Mouse (Mus musculus) right cerebral cortex, postnatal 36 days (tissue): ENCODE results near the gene Cage1.

Experiments
- DNase-seq, 2 experiments: peaks; one replicate each; pipeline ENCODE4 v3.0.0; 2022; ENCODE audit warnings: low spot score in 2 of 2, mixed read lengths in 1 of 2

Cage1 gene

GRCm38 (mm10) chr13:38037044-38037687 is at the start of gene Cage1:
Cage1 (minus strand) TSS chr13:38037069.
- DNase-seq: peak; percentile 94 to 96

DNA sequence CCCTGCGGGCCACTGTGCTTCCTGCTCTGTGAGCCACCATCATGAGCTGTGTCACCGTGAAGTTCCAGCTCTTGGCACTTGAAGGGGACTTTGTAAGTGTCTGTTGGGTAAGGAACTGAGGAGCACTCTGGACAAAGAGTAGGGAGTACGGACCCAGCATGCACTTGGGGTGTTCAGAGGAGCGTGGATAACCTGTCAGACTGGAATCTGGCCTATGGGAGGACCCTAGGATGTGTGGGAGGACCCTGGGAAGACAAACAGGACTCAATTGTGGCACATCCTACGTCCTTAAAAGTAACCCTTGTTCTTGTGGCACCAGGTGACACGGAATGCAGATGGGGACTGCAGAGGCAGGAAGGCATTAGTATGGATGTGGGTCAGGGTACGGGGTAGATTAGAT is 44.3 kb upstream of the Cage1 start:
- DNase-seq: no peak

- no peak for DNase-seq
Measured at GRCm38 (mm10) chr13:38080725-38081124, 43.9 kb upstream of the Cage1 start.

- no peak for DNase-seq
Measured at GRCm38 (mm10) chr13:38080014-38080413, 43.1 kb upstream of the Cage1 start.

DNA sequence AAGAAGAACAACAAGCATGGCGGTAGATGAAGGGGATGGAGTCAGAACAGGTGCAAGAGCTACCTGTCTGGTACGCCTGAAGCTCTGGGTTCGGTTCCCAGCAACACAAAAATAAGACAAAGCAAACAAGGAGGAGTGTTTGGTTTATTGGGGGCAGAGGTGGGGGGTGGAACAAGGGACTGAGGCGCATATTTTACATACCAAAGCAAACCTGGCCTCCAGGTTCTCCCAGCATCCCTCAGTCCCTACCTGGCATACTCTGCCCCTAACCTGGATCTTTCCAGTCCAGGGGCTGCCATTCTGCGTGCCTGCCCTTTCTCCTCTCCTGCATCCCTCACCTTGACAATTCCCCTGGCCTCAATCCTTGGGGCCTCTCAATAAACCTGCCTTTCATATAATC is 42.5 kb upstream of the Cage1 start:
- DNase-seq: no peak

GRCm38 (mm10) chr13:38078836-38079235 is 42.0 kb upstream of the Cage1 start:
- no peak for DNase-seq

GRCm38 (mm10) chr13:38077113-38077512 is 40.2 kb upstream of the Cage1 start:
- no peak for DNase-seq

DNA sequence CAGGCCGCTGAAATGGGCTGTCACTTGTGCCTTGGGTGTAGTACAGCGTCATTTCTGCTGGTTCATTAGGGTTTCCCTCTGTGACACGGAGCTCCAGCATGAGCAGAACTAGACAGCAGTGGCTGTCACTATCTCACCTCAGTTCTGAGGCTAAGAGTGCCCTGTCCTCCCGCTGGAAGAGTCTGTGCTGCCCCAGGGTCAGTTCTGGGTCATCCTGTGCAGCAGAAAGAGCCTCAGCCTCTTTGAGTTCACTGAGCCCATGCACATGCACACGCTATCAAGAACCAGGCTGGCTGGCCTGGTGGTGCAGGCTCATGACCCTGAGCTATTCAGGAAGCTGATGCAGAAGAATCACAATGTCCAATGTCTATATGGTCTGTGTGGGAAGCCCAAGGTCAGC is 37.5 kb upstream of the Cage1 start:
- no peak for DNase-seq

- DNase-seq: no peak
Measured at GRCm38 (mm10) chr13:38073374-38074307, 36.8 kb upstream of the Cage1 start.

DNA sequence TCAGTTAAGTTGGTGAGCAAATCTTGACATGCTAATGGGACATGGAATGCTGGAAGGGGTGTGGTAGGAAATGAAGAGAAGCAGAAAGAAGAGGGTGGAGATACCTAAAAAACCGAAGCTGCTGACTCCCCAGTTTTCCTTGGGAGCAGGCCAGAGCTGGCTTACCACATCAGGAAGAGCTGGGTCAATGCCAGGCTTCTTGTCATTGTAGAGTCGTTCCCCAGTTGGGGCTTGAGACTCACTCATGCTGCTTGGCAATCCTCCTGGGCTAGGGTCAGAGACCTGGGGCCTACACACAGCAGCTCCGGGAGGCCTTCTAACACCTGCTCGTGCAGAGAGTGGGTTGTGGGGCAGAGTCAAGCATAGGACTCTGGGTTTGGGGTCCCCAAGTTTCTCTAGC is 34.1 kb upstream of the Cage1 start:
- DNase-seq: no peak

DNA sequence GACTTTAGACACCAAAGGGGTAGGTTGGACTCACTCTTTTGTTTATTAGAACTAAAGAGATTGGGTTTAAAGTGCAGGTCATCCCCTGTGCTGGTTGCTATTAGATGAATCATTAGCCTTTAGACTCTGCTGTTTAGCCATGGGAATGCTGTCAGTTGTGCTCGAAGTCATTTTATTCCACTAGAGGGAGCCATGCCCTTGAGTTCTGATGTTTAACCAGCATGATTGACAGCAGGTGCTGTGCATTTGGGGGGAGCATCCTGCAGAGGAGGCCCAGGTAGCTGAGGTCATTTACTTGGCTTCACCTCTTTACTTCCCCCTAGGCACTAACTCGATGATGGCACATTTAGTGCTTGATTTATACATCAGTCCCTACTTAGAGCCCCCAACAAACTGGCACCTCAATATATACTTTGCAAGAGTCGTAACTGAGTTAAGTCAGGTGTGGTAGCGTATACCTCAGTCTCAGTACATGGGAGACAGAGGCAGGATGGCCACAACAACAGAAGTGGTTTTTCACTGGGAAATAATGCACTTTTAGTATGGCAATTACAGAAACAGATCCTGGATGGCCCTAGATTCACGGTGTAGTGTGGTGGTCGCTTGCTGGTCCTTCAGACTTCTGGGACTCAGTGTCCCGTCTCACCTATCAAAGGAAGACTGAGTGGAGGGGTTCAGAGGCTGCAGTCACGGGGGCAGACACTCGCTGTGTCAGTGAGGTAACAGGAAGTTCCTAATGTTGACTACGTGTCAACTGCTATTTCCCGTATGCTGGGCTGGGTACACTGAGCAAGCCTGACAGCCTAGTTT is 28.2 kb upstream of the Cage1 start:
- DNase-seq: no peak

- no peak for DNase-seq
Measured at GRCm38 (mm10) chr13:38062678-38063077, 25.8 kb upstream of the Cage1 start.

DNA sequence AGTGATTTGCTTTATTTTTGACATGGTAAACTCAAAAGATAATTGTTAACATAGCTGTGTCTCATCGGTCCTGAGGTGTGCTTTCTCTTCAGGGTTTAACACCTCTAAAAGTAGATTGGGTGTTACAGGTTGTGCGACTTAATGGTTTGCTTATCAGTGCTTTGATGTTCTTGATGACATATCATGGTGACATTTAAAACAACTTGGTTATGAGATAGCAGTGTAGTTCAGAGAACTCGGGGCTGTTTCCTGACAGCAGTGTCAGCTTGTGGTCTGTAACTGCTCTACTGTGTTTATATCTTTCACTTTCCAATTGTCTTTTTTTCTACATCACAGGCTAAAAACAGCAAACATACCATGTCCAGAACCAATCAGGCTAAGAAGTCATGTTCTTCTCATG is 13.0 kb upstream of the Cage1 start:
- no peak for DNase-seq

DNA sequence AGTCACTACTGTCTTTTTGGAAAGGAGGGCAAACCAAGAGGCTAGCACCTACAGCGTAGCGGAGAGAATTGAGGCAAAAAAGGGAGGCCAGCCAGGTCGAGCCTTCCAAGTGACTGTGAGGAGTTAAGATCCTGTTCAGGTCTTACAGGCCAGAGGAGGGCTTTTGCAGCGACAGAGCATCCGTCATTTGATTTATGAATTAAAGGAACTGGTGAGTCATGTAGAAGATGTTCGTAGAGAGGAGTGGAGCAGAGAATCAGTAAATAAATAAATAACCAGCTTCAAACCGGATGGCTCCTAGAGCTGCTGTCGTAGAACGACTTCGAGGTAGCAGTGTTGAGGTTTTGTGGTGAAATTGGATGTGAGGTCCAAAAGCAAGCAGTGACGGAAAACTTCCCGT is 942 bp upstream of the Cage1 start:
- DNase-seq: no peak

- no peak for DNase-seq
Measured at GRCm38 (mm10) chr13:38036343-38037043, 376 bp downstream of the Cage1 start, which contains the start of gene Riok1. Riok1 (plus strand) TSS chr13:38036995.

GRCm38 (mm10) chr13:38028407-38028806 is 8.5 kb downstream of the Cage1 start:
- DNase-seq: no peak

DNA sequence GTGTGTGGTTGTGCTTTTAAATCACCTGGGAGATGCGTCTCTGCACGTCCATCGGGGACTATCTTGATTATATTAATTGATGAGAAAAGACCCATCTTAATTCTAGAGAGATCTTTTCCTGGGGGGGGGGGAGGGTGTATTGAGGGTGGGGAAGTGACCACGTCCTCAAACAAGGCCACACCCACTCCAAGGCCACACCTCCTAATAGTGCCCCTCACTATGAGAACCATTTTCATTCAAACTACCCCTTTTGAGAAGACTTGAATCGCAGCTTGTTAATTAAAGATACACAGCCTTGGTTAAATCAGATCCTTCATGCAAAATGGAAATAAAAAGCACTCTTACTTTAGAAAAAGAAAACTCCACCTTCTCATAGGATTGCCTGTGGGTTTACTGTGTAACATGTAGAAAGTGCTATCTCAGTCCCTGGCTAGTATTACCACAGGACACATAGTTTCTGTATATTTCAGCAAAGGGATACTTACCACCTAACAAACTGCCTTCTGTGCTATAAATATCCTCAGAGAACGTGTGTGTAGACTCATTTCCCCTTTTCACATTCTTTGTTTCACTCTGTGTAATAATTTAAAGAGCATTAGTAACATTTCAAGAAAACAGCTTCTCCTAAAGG is 9.1 kb downstream of the Cage1 start:
- DNase-seq: no peak

GRCm38 (mm10) chr13:38025874-38026273 is 11.0 kb downstream of the Cage1 start:
- no peak for DNase-seq

DNA sequence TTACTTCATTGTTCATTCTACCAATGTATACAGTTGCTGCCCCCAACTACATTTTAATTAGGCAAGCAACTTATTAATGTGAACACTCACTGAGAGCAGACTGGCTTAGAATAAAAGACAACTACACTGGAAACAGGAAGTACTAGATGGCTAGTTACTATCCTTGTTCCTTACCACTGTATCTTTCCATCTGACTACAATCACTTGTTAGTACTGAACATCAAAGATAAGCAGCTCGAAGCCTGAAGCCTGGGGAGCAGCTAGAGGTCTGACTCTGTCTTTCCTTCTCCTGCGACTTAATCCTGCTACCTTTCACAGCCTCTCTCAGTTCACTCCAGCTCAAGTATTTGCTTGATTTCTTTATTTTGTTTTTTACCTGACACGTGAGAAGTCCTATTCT is 18.1 kb downstream of the Cage1 start:
- no peak for DNase-seq

DNA sequence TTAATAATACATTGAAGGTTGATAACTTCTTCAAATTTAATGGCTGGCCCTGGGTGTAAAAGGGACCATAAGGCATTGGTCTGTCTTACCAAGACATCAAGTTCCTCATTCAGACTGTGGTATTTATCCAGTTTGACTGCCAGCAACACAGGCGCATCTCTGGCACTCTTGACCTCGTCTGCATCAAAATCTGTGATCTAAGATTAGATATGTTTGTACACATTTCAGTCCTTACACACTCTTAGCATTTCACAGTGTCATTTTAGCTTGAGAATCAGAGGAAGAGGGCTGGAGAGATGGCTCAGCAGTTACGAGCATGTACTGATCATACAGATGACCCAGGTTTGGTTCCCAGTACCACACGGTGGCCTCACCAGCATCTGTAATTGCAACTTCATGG is 21.3 kb downstream of the Cage1 start:
- no peak for DNase-seq

DNA sequence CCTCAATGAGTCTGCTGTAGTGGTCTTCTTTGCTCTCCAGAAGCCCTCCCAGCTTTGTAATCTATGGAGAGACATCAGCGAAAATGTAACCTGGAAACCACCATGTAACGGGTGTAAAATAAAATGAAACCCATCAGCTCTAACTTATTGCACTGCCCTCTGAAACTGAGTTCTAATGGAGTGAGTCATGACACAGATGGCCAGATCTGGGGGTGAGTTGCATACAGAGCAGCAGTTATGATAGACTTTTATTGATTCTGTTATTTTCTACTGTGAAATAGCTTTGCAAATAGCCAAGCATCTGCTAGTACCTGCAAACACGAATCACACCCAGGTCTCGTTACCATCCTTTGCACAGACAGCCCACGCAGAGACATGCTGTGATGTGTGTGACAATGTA is 24.4 kb downstream of the Cage1 start:
- no peak for DNase-seq
